Mouse (Mus musculus) kidney, postnatal 0 days (tissue): ENCODE results near the gene Enc1. TPM values are rescaled to one million over a fixed set of nuclear protein-coding genes. Genes with fewer than 3 reads are reported as not detected.
A peak's percentile ranks its signal among the peaks of the same experiment; 100 is the strongest.

Experiments used
- ATAC-seq: fragments of 200-750 bp; cut with Nextera tagmentation; replicated peaks from 2 replicates; pipeline ENCODE4 v1.8.0; 2017; ENCODE audit warnings: low read depth, moderate number of reproducible peaks, moderate TSS enrichment, moderate library complexity; ENCODE audit not compliant: low FRiP score
- DNase-seq: peaks from one replicate; pipeline ENCODE4 v3.0.0-alpha.2; 2016; ENCODE audit warnings: low spot score
- H3K27ac ChIP-seq: fragments of 300-500 bp; sonication (generic); 2 replicates; pipeline ENCODE4 v1.5.1; 2014; ENCODE audit warnings: mild to moderate bottlenecking
- H3K27me3 ChIP-seq: fragments of 300-500 bp; sonication (generic); 2 replicates; pipeline ENCODE4 v1.6.1; 2014; ENCODE audit warnings: low read length, mixed read lengths; ENCODE audit not compliant: insufficient read depth
- H3K36me3 ChIP-seq: fragments of 300-500 bp; sonication (generic); 2 replicates; pipeline ENCODE4 v1.6.1; 2014; ENCODE audit warnings: low read length, mixed read lengths; ENCODE audit not compliant: insufficient read depth
- H3K4me1 ChIP-seq: fragments of 300-500 bp; sonication (generic); replicated peaks from 2 replicates; pipeline ENCODE4 v1.6.1; 2014; ENCODE audit warnings: antibody characterized with exemption, low read length, mixed read lengths; ENCODE audit not compliant: insufficient read depth
- H3K4me2 ChIP-seq: fragments of 300-500 bp; sonication (generic); 2 replicates; pipeline ENCODE4 v1.6.1; 2014; ENCODE audit warnings: mild to moderate bottlenecking, low read length, moderate library complexity, mixed read lengths
- H3K4me3 ChIP-seq: fragments of 300-500 bp; sonication (generic); replicated peaks from 2 replicates; pipeline ENCODE4 v1.5.1; 2014; ENCODE audit warnings: low read depth, low read length
- H3K9ac ChIP-seq: fragments of 300-500 bp; sonication (generic); 2 replicates; pipeline ENCODE4 v1.6.1; 2014; ENCODE audit warnings: low read depth, low read length
- H3K9me3 ChIP-seq: fragments of 300-500 bp; sonication (generic); replicated peaks from 2 replicates; pipeline ENCODE4 v1.6.1; 2016; ENCODE audit warnings: low read length, inconsistent platforms, mixed read lengths
- CTCF ChIP-seq: IDR thresholded peaks from 2 replicates; pipeline ENCODE4 v1.5.1; 2016; ENCODE audit warnings: antibody characterized with exemption, low read depth, mild to moderate bottlenecking, moderate library complexity
- WGBS: fragments of 180-500 bp; shearing (Covaris S2); extraction: QIAGEN DNeasy Blood & Tissue Kit; methylation state at CpG from one replicate; pipeline ENCODE4 v1.1.7; 2014; 5-methylcytosine and 5-hydroxymethylcytosine counted together
- polyA plus RNA-seq: library from polyadenylated mRNA; unstranded; fragments of >200 nt; fragmentation: Nextera tagmentation; extraction: Ambion mirVana; gene quantifications from 2 replicates; pipeline ENCODE4 v1.2.1, GENCODE M21; 2015

Enc1 gene
- polyA plus RNA-seq, 1 experiment from 2014 or later: 8.1 TPM

DNA sequence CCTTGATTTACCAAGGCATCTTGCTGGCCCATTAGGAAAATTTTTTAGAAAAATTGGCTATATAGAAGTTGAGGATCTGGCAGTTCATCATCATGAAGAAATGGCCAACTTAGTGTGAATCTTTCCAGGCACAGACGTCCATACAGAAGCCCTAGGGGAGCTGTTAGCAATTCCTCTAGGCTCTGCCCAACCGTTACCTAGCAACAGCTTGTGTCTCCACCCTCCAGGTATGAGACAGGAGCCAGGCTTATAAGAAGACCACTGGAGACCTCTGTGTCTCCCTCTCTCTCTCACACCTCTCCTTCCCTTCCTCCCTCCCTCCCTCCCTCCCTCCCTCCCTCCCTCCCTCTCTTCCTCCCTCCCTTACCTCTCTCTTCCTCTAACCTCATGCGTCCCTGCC is 49.8 kb downstream of the Enc1 start:
- ATAC-seq (no peak), DNase-seq (no peak)
- H3K27ac ChIP-seq: no peak overlapping the region
- H3K4me2 ChIP-seq: no peak overlapping the region
- H3K4me3 ChIP-seq: no peak overlapping the region
- H3K9me3 ChIP-seq: no peaks in the 10 kb centered on the region
- H3K36me3 ChIP-seq: no peaks in the 10 kb centered on the region
- H3K9ac ChIP-seq: no peak overlapping the region
- TF ChIP-seq CTCF: no peak
- WGBS: 39% methylated on average over 3 of the region's 3 CpGs
- H3K4me1 ChIP-seq: 0 out of 2 replicates have a peak, but pooled peaks cover 4% of the 10 kb centered on the region
- H3K27me3 ChIP-seq: no peaks in the 10 kb centered on the region

DNA sequence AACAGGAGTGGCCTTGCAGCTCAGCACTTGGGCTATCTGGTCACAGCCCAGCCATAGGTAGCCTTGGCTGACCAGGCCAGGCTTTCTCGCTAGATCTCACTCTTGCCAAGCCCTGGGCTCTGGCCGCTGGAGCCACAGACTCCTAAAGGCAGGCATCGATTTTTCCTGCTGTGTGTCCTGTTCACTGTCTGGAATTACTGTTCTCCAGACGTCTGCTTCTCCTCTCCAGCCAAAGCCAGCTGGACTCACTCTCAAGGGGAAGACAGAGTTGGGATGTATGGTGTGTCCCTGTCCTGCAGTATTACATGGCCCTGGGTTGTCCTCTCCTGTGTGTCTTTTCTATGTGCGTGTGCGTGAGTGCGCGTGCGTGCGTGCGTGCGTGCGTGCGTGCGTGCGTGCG is 50.4 kb downstream of the Enc1 start:
- WGBS: 73% methylated on average over 17 of the region's 17 CpGs
- Histone ChIP-seq H3K9me3 (no peaks in the 10 kb centered on the region), H3K4me1 (0 out of 2 replicates have a peak, but pooled peaks cover 4% of the 10 kb centered on the region), H3K4me2 (no peak overlapping the region), H3K27me3 (no peaks in the 10 kb centered on the region), H3K4me3 (no peak overlapping the region), H3K9ac (no peak overlapping the region), H3K27ac (no peak overlapping the region), H3K36me3 (no peaks in the 10 kb centered on the region)
- TF ChIP-seq CTCF: no peak
- DNase-seq (no peak), ATAC-seq (no peak)

DNA sequence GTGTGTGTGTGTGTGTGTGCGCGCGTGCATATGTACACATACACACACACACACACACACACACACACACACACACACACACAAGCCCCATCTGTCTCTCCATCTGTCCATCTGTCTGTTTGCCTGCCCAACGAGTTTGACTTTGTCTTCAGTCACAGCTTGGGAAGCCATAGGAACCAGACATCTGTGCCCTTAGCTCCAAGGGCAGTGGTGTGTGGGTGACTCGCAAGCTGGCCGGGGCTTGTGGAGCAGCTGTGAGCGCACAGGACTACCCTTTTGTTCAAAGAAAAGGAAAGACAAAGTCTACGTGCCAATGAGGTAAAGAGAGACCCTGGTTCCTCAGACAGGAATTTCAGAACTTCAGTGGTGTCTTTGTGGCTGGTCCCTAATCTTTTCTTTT is 51.1 kb downstream of the Enc1 start:
- Histone ChIP-seq H3K27me3 (no peaks in the 10 kb centered on the region), H3K4me3 (no peak overlapping the region), H3K4me1 (0 out of 2 replicates have a peak, but pooled peaks cover 4% of the 10 kb centered on the region), H3K36me3 (no peaks in the 10 kb centered on the region), H3K9me3 (no peaks in the 10 kb centered on the region), H3K9ac (no peak overlapping the region), H3K4me2 (no peak overlapping the region), H3K27ac (no peak overlapping the region)
- DNase-seq (no peak), ATAC-seq (no peak)
- WGBS: 57% methylated on average over 8 of the region's 8 CpGs
- TF ChIP-seq CTCF: no peak

DNA sequence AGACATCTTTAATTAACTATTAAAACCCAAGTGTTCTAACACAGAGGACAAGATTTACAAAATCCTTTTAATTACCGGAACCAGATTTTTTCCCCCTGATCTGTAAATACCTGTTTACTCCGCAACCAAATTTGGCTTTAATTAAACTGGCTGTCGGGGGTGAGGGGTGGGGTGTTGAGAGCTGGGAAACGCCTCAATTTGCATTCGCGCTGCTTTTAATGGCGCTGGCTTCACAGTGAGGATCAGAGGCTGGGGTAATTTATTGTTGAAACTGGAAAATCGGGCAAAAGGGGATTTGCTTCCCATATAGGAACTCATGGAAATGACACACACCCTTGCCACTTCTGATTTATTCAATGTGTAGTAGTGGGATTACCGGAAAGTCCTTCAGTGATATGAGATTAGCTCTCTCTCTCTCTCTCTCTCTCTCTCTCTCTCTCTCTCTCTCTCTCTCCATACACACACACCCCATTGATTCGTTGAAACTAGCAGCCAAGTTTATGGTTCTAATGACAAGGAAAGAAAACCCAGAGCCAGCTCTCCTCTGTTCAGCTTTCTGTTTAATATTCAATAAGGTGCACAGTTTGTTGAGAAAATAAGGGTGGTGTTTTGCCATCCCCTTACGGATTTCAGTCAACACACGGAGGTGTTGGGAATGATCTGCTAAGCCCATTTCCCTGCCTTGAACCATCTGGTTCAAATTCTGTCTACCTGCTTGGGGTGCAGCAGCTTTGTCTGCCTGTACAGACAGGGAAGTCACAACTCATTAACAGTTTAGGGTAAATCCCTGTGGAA is 51.7 kb downstream of the Enc1 start:
- Histone ChIP-seq H3K36me3 (no peaks in the 10 kb centered on the region), H3K4me2 (no peak overlapping the region), H3K27me3 (no peaks in the 10 kb centered on the region), H3K9me3 (no peaks in the 10 kb centered on the region), H3K4me3 (no peak overlapping the region), H3K4me1 (0 out of 2 replicates have a peak, but pooled peaks cover 4% of the 10 kb centered on the region), H3K27ac (no peak overlapping the region), H3K9ac (no peak overlapping the region)
- DNase-seq (no peak), ATAC-seq (no peak)
- no peak for TF ChIP-seq CTCF
- 32% methylated on average over 12 of the region's 12 CpGs for WGBS

DNA sequence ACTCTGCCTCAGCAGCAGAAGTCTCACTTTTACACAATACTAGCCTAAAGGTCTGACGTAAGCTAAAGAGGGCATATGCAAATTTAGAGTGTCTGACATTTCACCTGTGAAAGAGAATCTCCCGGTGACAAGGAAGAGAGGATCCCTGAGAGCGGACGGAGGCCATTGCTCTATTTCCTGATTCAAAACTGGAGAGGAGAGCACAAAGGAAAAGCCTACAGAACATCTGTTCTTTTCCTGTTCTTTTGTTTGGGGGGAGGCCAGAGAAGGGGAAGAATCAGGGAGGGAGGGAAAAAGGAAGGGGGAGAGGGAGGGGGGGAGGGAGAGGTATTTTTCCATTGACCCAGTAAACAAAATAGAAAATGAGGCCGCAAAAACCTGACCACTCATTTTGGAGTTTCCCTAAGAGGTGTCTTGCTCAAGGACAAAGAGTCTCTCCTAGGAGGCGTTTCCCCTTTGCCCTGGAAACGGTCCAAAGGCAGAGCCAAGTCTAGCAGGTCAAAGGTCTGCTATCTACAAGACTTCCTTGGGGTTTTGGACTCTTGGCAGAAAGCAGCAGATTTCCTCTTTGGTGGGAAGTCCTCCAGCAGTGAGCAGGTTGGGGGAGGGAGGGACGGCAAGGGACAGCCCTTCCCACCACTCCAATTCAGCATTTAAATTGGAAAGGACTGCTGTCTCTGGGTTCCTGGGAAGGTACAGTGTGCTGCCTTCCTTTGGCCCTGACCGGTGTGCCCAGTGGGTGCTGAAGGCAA is 54.4 kb downstream of the Enc1 start:
- no peak for TF ChIP-seq CTCF
- Histone ChIP-seq H3K36me3 (no peaks in the 10 kb centered on the region), H3K27me3 (no peaks in the 10 kb centered on the region), H3K4me2 (no peak overlapping the region), H3K4me3 (no peak overlapping the region), H3K9ac (no peak overlapping the region), H3K27ac (peak overlapping the region; percentile 31; the same call in 1 of the 2 replicates), H3K4me1 (0 out of 2 replicates have a peak, but pooled peaks cover 4% of the 10 kb centered on the region), H3K9me3 (no peaks in the 10 kb centered on the region)
- 49% methylated on average over 9 of the region's 9 CpGs for WGBS
- no peak for ATAC-seq
- DNase-seq: peak; percentile 60

DNA sequence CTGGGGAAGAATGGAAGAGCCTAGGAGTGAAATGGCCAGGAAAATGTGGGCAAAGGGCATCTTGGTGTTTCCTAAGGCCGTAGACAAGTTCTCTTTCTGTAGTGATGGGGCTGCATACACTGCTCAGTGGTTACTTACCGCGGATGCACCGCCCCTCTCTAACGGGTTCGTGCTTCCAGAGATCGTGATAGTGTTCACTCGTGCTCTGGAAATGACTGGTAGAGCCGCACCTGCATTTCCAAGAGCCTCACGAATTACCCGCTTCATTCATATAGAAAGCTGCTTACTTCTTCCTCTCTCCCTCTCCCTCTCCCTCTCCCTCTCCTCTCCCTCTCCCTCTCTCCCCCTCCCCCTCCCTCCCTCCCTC is 54.9 kb downstream of the Enc1 start:
- H3K4me1 ChIP-seq: 0 out of 2 replicates have a peak, but pooled peaks cover 4% of the 10 kb centered on the region
- no peak overlapping the region for H3K9ac ChIP-seq
- H3K27me3 ChIP-seq: no peaks in the 10 kb centered on the region
- no peak overlapping the region for H3K4me2 ChIP-seq
- TF ChIP-seq CTCF: no peak
- H3K27ac ChIP-seq: peak overlapping the region; percentile 31; the same call in 1 of the 2 replicates
- ATAC-seq (no peak), DNase-seq (no peak)
- H3K9me3 ChIP-seq: no peaks in the 10 kb centered on the region
- H3K36me3 ChIP-seq: no peaks in the 10 kb centered on the region
- H3K4me3 ChIP-seq: no peak overlapping the region
- 78% methylated on average over 11 of the region's 11 CpGs for WGBS
